Mouse (Mus musculus): ENCODE data around the gene Ccnt1.
"Not testable (repeated sequence)": the region's sequence is repeated elsewhere in the genome, so short reads cannot be mapped to it uniquely, and the experiment has no call there.

Ccnt1 gene

DNA sequence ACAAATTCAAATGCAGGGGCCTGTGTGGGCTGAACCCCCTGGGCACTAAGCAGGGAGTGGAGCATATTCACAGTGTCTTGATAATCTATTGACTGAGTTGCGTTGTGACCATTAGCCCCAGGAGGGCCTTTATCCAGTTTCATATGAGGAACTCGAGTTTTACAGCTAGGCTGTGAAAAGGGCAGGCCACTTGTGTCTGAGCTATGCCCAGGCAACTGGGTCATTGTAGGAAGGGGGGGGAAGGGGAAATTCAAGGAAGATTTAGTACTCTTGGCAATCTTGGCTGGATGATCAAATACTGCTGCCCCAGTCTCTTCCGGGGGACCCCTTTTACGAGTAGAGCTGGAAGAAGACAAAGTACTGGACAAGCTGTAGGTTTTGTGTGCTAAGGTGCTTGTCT, 27.4 kb downstream of the Ccnt1 start:
- no peak for DNase-seq (ENCODE audit: low spot score in 2 of 2)

DNA sequence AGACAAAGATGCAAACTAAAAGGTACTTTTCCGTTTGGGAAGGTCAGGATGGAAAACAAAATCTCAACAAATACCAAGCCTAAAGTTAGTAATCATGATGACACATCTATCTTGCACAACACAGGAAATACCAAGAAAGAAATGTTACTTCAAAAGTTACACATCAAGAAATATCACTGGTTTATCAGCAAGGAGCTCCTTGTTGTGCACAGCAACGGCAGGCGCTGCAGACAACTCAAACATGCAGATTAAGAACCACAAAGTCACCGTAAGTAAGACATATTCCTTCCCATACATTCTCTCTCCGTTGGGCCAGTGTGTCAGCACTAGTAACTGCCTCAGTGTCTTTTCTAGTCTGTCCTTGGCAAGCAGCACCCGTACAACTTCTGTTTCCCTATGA, 29.7 kb downstream of the Ccnt1 start:
- DNase-seq (ENCODE audit: low spot score in 2 of 2): no peak

DNA sequence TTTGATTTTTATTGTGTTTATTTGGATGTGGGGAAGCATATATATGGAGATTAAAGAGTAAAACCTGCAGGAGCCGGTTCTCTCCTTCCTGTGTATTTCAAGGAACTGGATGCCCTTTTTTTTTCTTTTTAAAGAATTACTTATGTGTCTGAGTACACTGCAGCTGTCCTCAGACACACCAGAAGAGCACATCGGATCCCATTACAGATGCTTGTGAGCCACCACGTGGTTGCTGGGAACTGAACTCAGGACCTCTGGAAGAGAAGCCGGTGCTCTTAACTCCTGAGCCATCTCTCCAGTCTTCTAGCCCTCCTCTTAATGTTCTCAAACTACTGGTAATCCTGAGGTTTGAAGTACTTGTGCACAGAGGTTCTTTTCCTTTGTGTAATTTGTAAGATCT, 32.8 kb downstream of the Ccnt1 start:
- DNase-seq (ENCODE audit: low spot score in 2 of 2): no peak

DNA sequence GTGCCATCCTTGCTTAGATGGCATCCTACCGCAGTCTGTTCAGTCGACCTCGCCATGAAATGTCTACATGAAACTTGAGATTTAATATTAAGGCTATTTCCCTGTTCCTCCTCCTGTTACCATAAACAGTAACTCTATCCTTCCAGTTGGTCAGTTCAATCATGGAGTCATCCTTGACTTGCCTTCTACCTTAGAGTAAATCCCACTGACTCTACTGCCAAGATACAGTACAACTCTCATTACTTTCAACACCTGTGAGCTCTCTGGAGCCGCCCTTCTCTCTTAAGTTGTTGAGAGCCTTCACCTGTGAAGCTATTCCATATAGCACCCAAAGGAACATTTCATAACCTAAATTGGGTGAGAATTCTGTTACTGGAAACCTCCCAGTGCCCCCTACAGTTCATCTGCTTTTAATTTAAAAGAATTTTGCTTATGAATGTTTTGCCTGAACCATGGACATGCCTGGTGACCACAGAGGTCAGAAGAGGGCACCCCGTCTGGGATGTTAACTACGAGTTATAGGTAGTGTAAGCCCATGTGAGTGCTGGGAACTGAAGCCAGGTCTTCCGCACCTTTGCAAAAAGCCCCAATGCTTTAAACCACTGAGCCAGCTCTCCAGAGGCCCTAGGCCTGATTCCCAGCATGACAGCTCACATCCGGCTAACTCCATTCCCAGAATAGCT, 33.8 kb downstream of the Ccnt1 start:
- no peak for DNase-seq (ENCODE audit: low spot score in 2 of 2)

DNA sequence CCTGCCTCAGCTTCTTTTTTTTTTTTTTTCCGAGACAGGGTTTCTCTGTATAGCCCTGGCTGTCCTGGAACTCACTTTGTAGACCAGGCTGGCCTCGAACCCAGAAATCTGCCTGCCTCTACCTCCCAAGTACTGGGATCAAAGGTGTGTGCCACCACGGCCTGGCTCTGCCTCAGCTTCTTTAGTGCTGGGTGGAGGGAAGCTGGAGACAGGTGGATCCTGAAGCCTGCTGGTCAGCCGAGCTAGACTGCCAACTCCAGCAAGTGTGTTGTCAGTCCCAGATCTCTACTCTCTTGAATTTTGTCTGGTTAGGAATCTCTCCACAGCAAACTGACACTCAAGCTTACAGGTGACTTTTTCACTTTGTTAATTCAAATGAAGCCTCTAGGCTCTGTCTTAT, 34.8 kb downstream of the Ccnt1 start:
- no peak for DNase-seq (ENCODE audit: low spot score in 2 of 2)

DNA sequence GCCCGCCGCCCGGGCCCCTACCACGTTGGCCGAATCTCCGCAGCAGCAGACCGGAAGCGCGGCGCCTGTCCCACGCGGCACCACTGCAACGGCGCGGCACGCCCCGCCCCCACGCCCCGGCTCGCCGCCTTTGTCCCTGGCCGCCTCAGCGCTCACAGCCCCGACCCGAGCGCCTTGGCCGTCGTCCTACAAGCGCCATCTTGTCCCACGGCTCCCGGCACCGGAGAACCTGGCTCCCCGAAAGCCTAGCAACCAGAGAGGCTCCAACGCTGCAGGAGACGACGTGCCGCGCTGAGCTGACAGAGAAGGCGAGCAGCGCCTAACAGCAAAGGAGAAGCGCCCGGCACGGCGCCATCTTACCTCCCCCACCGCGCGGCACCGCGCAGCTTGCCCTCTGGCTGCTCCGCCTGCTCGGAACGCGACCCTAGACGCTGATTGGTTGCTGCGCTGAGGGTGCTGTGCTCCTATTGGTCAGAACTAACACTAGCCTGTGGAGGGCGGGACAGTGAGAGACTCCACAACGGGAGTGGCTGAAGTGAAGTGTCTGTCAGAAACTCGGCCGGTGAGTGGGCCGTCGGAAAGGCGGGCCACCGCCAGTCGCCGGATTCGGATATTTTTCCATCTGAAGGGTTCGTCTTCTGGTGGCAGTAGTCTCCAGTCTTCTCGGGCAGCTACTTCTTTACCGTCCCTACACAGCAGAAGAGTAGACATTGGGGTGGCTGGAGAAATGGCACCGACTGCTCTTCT, 36.7 kb downstream of the Ccnt1 start, which contains the start of gene Kansl2:
TSS of gene Kansl2 (minus strand) at position 384 of the 747 bp plus-strand sequence.
- DNase-seq (ENCODE audit: low spot score in 2 of 2): peak; percentile 98 to 99

DNA sequence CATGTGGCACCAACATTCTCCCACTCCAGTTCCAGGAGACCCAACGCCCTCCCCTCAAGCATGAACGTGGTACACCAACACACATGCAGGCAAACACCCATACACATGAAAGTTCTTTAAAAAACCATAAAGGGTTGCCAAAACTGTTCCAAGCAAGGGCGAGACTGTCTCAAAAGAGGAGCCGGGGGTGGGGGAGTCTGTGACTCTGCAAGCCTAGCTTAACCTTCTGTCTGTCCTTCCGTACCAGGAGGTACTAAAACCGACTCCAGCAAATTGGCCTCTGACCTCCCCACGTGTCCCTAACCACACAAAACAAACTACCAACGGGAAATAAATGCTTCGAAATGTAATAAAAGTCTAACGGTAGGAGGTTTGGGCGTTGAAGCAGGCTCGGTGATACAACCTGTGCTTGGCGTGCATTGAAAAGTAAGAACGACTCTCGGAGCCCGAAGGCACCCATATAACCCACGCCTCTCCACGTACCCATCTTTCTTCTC, 37.6 kb downstream of the Ccnt1 start:
- no peak for DNase-seq (ENCODE audit: low spot score in 2 of 2)

DNA sequence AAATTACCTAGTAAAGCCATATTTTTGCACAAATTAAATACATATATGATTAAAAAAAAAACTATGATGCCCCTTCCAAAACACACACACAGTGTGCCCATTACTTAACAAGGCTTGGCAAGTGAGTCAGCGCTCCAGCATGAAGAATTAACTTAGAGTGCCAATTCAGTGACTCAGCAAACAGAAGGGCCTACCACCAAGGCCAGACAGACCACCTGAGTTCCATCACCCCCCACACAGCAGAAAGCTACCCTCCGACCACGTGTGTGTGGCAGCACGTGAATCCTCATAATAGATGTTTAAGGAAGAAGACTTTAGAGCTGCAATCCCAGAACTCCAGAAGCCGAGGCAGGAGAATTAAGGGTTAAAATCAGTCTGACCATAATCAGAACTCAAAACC, 38.4 kb downstream of the Ccnt1 start:
- no peak for DNase-seq (ENCODE audit: low spot score in 2 of 2)

DNA sequence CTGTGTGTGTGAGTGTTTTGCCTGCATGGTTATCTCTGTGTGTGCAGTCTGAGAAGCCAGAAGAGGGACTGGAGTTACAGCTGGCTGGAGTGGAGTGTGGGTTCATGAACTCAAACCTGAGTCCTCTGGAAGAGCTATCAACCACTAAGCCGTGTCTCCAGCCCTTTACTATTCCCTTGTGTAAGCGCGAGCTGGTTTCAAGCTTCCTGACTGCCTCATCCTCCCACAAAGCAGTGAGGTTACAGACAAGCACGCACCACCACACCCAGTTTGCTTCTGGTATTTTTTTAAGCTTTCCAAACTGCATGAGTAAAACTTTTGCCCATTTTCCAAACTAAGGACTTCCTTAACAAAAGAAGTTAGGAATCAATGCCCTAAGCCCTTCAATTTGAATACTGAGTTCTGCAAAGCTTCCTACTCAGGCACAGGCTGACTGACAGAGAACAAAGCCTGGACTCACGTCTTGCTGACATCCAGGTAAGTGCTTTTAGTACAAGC, 42.6 kb downstream of the Ccnt1 start:
- no peak for DNase-seq (ENCODE audit: low spot score in 2 of 2)

DNA sequence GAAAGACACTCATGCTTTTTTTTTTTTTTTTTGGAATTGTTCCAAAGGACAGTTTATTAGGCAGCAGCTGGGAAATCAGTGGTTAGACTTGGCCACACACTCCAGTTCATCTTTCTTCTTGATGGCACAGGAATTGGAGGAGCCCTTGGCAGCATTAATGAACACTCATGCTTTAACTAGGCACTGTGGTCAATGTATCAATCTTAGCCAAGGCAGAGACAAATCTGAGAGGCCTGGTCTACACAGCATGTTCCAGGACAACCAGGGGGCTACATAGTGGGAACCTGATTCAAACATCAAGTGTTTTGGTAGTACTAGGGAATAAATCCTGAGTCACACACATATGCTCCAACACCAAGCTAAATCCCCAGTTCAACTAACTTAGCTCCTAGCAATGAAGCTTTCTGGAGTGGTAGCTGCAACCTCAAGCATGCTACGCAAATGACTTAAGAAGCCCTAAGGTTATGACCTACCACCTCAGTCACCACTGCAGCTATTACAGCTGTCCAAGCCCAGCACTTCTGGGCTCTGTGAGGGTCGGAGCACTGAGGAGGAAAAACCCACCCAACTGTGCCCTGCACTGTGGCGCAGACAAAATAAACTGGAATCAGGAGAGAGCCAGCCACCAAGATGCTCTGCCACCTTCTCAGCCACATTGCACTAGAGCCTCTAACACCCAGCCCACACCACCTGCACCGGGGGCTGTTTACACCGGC, 43.5 kb downstream of the Ccnt1 start:
- no peak for DNase-seq (ENCODE audit: low spot score in 2 of 2)

DNA sequence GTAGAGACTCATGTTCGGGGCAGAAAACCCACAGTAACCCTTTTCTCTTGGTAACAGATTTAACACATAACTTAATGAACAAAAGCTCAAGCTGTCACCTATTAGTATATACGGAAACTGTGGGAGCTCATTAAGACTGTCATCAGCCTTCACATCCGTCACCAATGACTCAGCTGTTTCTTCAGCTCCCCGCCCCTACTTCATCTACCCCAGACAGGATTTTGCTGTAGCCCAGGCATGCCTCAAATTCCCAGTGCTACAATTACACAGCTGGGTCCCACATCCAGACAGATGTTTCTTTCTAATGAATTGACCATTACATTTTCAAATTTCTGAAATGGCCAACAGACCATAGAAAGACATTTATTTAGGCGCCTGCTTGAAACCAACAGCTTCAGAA, 44.7 kb downstream of the Ccnt1 start:
- no peak for DNase-seq (ENCODE audit: low spot score in 2 of 2)

DNA sequence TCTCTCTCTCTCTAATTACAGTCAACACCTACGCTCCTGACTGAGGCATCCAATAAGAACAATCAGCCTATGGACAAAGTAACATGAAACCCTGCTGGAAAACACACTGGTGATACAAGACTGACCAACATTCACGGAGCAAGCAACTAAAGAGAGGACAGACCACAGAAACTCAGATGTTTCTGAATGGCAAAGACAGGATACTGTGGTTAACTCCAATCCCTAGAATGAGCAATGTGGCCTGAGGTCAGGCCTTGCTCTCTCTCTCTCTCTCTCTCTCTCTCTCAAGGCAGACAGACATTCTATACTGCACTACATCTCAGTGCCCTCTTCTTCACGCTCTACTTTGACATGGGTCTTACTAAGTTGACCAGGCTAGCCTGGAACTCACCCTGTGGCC, 49.5 kb downstream of the Ccnt1 start:
- DNase-seq (ENCODE audit: low spot score in 2 of 2): no peak

DNA sequence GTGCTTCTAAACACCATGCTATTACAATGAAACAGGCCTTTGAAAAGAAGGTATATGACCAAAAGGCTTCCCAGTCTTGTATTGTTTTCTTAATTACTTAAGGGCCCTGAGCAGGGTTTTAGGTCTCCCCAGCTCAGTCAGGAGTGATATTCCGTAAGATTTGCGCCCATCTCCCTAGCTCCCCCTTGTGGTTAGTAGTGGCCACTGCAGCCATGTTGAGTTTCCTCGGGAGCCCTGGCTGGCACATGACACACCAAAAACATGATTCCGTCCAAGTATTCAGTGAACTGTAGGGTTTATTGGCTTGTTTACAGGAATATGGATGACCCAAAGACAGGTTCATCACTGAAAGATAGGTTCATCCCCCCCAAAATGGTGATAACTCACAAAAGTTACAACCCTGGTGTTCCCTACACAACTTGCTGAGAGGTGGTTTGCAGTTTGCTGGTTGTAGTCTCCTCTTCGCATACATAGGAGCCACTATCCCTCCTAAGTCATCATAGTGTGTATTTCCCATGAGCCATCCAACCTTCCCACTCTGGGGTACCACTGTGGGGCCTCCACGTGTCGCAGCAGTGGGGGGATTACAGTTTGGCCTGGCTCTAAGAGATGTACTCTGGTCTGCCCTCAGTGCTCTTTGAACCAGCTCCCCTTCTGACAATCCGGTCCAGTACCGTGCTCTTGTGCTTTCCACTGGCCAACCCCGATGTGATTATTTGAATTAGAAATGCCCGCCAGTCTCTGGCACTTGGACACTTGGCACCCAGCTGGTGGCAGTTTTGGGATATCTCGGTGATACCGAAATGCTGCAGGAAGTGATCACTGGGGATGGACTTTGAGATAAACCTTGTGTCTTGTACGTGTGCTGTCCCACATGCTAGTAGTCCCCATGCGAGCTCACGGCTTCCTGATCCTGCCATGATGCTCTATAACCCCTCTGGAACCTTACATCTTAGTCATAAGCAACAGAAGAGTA, 53.1 kb downstream of the Ccnt1 start:
- DNase-seq (ENCODE audit: low spot score in 2 of 2): peak in 1 of 2 experiments; percentile 61

DNA sequence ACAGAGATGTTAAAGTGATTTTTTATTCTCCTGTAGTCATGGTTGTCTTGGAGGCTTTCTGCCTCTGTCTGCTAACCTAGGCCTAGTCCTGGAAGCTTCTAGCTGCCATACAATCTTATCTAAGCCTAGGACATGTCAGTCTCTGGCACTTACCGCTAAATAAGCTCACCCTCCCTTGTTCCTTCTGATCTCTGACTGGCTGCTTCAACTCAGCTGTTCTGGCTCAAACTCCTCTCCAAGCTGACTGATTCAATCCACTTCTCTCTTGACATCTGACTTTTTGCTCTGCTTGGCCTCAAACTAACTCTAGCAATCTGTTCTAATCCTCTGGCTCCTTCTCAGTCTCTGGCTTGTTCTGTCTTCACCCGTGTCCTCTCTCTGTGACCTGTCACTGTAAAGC, 55.9 kb downstream of the Ccnt1 start:
- not testable (repeated sequence) for DNase-seq (ENCODE audit: low spot score in 2 of 2)

DNA sequence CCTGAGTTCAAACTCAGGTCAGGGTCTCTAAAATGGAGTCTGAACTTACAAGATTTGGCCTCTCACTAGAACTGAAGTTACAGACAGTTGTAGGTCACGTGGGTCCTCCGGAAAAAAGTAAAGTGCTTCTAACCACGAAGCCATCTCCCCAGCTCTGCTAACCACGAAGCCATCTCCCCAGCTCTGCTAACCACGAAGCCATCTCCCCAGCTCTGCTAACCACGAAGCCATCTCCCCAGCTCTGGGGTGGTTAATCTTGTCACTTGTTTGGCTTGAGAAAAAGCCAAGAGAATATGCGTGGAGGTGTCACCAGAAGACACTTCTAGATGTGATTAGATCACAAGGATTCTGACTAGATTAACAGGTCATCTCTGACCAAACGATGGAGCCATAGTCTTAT, 56.6 kb downstream of the Ccnt1 start:
- no peak for DNase-seq (ENCODE audit: low spot score in 2 of 2)

DNA sequence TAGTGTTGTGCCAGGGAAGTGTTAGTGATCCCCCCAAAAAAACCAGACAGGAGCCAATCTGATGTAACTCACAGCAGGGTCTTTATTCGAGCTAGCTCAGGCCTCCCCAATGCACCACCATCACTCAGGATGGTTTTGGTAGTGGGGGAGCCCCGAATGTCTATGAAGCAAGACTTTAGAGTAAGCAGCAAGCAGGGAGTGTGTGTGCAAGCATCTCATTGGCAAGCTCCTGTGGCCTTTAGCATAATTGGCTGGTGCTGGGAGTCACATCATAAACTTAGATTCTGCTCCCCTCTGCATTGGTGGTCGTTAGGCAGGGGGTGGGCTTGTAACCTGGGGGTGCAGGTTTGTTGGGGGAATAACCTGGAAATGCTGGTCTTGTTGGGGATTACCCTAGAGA, 57.0 kb downstream of the Ccnt1 start:
- not testable (repeated sequence) for DNase-seq (ENCODE audit: low spot score in 2 of 2)

DNA sequence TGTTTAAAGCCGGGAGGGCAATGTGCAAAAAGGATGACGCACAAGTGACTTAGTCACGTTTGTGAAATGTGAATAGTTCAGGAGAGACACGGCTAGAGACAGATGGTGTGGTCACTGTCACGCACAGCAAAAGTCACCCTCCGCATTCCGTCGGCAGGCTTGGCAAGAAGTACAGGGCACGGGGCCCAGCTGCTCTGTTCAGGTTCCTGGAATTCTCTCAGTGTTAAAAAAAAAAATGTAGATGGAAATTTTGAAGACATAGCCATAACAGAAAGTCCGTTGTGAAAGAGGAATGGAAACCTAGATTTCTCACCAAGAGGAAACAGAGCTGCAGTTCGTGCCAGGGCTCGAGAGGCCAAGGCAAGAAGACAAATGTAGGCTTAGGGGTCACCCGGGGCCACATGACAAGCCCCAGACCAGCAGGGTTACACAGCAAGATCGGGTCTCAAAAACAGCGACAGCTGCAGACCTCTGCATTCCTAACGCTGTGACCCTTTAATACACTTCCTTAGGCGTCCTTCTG, 57.9 kb downstream of the Ccnt1 start:
- peak in 1 of 2 experiments; percentile 51 for DNase-seq (ENCODE audit: low spot score in 2 of 2)

DNA sequence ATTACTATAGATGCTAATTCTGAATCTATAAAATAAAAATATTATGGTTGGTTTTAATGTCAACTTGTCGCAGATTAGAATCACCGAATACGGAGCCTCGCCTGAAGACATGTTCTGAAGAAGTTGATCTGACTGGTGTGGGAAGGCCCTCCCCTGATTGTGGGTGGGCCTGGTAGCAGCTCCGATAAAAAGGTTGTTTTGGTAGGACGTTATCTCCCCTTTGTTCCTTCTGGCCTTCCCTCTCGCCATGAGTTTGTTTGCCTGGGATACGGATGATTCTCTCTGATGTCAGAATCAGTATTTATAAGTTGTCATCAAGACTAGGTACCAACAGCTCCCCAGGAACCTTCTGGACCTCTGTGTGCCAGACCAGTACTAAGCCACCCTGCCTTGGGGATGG, 58.5 kb downstream of the Ccnt1 start:
- no peak for DNase-seq (ENCODE audit: low spot score in 2 of 2)

DNA sequence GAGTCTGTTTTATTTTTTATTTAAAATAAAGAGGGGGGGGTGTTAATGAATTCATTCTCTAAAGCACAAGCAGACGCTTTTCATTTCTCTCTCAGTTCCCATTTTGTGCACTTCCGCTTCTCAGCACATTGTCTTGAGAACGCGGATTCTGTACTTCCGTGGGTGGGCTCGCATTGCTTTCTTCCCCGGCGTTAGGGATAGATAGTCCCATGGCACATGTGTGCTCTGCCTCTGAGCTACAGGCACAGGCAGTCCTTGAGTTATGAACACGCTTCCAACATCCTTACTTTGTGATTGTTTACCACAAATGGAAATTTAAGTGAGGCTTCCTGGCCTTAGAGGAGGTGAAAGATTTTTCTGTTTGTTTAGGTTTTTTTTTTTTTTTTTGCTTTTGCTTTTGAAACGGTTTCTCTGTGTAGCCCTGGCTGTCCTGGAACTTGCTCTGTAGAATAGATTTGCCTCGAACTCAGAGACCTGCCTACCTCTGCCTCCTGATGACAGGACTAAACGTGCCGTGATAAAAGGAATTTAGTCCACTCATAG, 59.3 kb downstream of the Ccnt1 start:
- DNase-seq (ENCODE audit: low spot score in 2 of 2): no peak
